Mouse (Mus musculus) brain, embryonic 14.5 days (tissue): ENCODE data around the gene Tbc1d1.

Experiments
- CTCF ChIP-seq: fragments of 200-500 bp; IDR thresholded peaks from 2 replicates; pipeline ENCODE4 v1.5.1; 2012; ENCODE audit warnings: inconsistent platforms, mild to moderate bottlenecking, moderate library complexity, borderline replicate concordance; ENCODE audit not compliant: insufficient read depth, insufficient read length; ENCODE audit errors: extremely low read depth
- POLR2A ChIP-seq: fragments of 200-500 bp; IDR thresholded peaks from 2 replicates; pipeline ENCODE4 v1.6.1; 2012; ENCODE audit warnings: mild to moderate bottlenecking, inconsistent platforms, borderline replicate concordance; ENCODE audit not compliant: poor library complexity, insufficient read depth, insufficient read length, severe bottlenecking; ENCODE audit errors: extremely low read depth

GRCm38 (mm10) chr5:64183712-64184111, 27.6 kb downstream of the Tbc1d1 start:
- TF ChIP-seq CTCF (no peak), POLR2A (no peak)
